Mouse (Mus musculus): Measurements from ENCODE around the gene Sirpb1c. TPM values are rescaled to one million over a fixed set of nuclear protein-coding genes. Genes with fewer than 3 reads are reported as not detected.
"Not testable (repeated sequence)": the region's sequence is repeated elsewhere in the genome, so short reads cannot be mapped to it uniquely, and the experiment has no call there.

Gene Sirpb1c
- polyA plus RNA-seq (2012; fragmentation: generic; extraction: Trizol): not detected

GRCm38 (mm10) chr3:15848280-15848679, at the start of gene Sirpb1c:
Sirpb1c (minus strand) TSS chr3:15848528.
- not testable (repeated sequence) for H3K4me3 ChIP-seq; H3K79me2 ChIP-seq (ENCODE audit: control insufficient read depth, insufficient read depth); H3K27me3 ChIP-seq (ENCODE audit: control insufficient read depth, insufficient read depth, insufficient read length); H3ac ChIP-seq (ENCODE audit: control insufficient read depth, insufficient read length); H3K36me3 ChIP-seq (ENCODE audit: control insufficient read depth, insufficient read depth); H3K4me2 ChIP-seq (ENCODE audit: low read depth)

GRCm38 (mm10) chr3:15886380-15886779, 38.1 kb upstream of the Sirpb1c start:
- no peaks in the 10 kb centered on the region for H3K27me3 ChIP-seq (ENCODE audit: control insufficient read depth, insufficient read depth, insufficient read length)
- no peak overlapping the region for H3ac ChIP-seq (ENCODE audit: control insufficient read depth, insufficient read length)
- no peak for TF ChIP-seq MAX (IDR thresholded peaks at IDR 0.05; ENCODE audit: low read depth)
- no peak for TF ChIP-seq POLR2A (IDR thresholded peaks at IDR 0.05; ENCODE audit: insufficient read length, low read depth)
- TF ChIP-seq E2F4 (IDR thresholded peaks at IDR 0.05; ENCODE audit: insufficient read depth): no peak
- TF ChIP-seq REST (IDR thresholded peaks at IDR 0.05; ENCODE audit: insufficient read depth, insufficient read length): no peak
- no peak for TF ChIP-seq TCF12 (IDR thresholded peaks at IDR 0.05; ENCODE audit: insufficient read depth, poor library complexity, severe bottlenecking)
- TF ChIP-seq POLR2AphosphoS2 (IDR thresholded peaks at IDR 0.05; ENCODE audit: insufficient read length, low read depth): no peak
- no peak for TF ChIP-seq MYOG (IDR thresholded peaks at IDR 0.05; ENCODE audit: control insufficient read depth in 1 of 3, insufficient read depth in 1 of 3, insufficient read length in 2 of 3, low read depth in 2 of 3)
- TF ChIP-seq USF1 (IDR thresholded peaks at IDR 0.05; ENCODE audit: low read depth): no peak
- no peak for TF ChIP-seq MYOD1 (IDR thresholded peaks at IDR 0.05; ENCODE audit: control insufficient read depth in 1 of 3, insufficient read length in 2 of 3, low read depth in 2 of 3)
- TF ChIP-seq CEBPB (IDR thresholded peaks at IDR 0.05; ENCODE audit: insufficient read depth, poor library complexity, severe bottlenecking): no peak
- TF ChIP-seq SRF (IDR thresholded peaks at IDR 0.05; ENCODE audit: control insufficient read depth, insufficient read length, low read depth): no peak
- TF ChIP-seq TCF3 (IDR thresholded peaks at IDR 0.05; ENCODE audit: insufficient read length, low read depth): no peak
- no peak overlapping the region for H3K4me3 ChIP-seq
- H3K79me2 ChIP-seq (ENCODE audit: control insufficient read depth, insufficient read depth): no peaks in the 10 kb centered on the region
- H3K36me3 ChIP-seq (ENCODE audit: control insufficient read depth, insufficient read depth): no peaks in the 10 kb centered on the region
- H3K4me2 ChIP-seq (ENCODE audit: low read depth): no peak overlapping the region

DNA sequence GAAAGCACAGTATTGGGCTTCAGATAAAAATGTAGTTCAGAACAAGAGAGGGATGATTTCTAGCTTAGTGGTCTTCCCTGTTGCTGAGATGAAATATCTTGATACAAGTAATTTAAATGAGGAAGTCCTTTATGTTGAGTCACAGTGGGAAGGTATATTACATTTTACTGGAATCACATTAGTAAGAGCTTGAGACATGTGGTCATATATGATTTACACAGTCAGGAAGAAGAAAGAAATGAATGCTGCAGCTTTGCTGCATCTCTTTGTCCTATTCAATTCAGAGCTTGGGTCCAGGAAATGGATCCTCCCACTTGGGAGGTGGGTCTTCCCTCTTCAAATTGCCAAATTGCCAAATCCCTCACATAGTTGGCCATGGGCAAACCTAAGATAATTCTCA, 7.4 kb upstream of the Sirpb1c start:
- H3K4me2 ChIP-seq (ENCODE audit: low read depth); H3ac ChIP-seq (ENCODE audit: control insufficient read depth, insufficient read length); H3K79me2 ChIP-seq (ENCODE audit: control insufficient read depth, insufficient read depth); H3K27me3 ChIP-seq (ENCODE audit: control insufficient read depth, insufficient read depth, insufficient read length); H3K36me3 ChIP-seq (ENCODE audit: control insufficient read depth, insufficient read depth); H3K4me3 ChIP-seq: not testable (repeated sequence)

GRCm38 (mm10) chr3:15849922-15850321, 1.6 kb upstream of the Sirpb1c start:
- no peak for TF ChIP-seq TCF12 (IDR thresholded peaks at IDR 0.05; ENCODE audit: insufficient read depth, poor library complexity, severe bottlenecking)
- TF ChIP-seq USF1 (IDR thresholded peaks at IDR 0.05; ENCODE audit: low read depth): no peak
- no peak for TF ChIP-seq CEBPB (IDR thresholded peaks at IDR 0.05; ENCODE audit: insufficient read depth, poor library complexity, severe bottlenecking)
- TF ChIP-seq MAX (IDR thresholded peaks at IDR 0.05; ENCODE audit: low read depth): no peak
- TF ChIP-seq POLR2AphosphoS2 (IDR thresholded peaks at IDR 0.05; ENCODE audit: insufficient read length, low read depth): no peak
- no peak for TF ChIP-seq MYOG (IDR thresholded peaks at IDR 0.05; ENCODE audit: control insufficient read depth in 1 of 3, insufficient read depth in 1 of 3, insufficient read length in 2 of 3, low read depth in 2 of 3)
- no peak for TF ChIP-seq REST (IDR thresholded peaks at IDR 0.05; ENCODE audit: insufficient read depth, insufficient read length)
- no peak for TF ChIP-seq SRF (IDR thresholded peaks at IDR 0.05; ENCODE audit: control insufficient read depth, insufficient read length, low read depth)
- no peak for TF ChIP-seq TCF3 (IDR thresholded peaks at IDR 0.05; ENCODE audit: insufficient read length, low read depth)
- Histone ChIP-seq H3K4me3 (no peak overlapping the region), H3ac (ENCODE audit: control insufficient read depth, insufficient read length) (no peak overlapping the region), H3K27me3 (ENCODE audit: control insufficient read depth, insufficient read depth, insufficient read length) (no peaks in the 10 kb centered on the region), H3K79me2 (ENCODE audit: control insufficient read depth, insufficient read depth) (no peaks in the 10 kb centered on the region), H3K4me2 (ENCODE audit: low read depth) (no peak overlapping the region), H3K36me3 (ENCODE audit: control insufficient read depth, insufficient read depth) (no peaks in the 10 kb centered on the region)

GRCm38 (mm10) chr3:15847332-15848047, 838 bp downstream of the Sirpb1c start:
- Histone ChIP-seq H3K79me2 (ENCODE audit: control insufficient read depth, insufficient read depth) (no peaks in the 10 kb centered on the region), H3ac (ENCODE audit: control insufficient read depth, insufficient read length) (no peak overlapping the region), H3K4me2 (ENCODE audit: low read depth) (no peak overlapping the region), H3K36me3 (ENCODE audit: control insufficient read depth, insufficient read depth) (no peaks in the 10 kb centered on the region), H3K27me3 (ENCODE audit: control insufficient read depth, insufficient read depth, insufficient read length) (no peaks in the 10 kb centered on the region), H3K4me3 (no peak overlapping the region)
- TF ChIP-seq MAX (IDR thresholded peaks at IDR 0.05; ENCODE audit: low read depth) (no peak), POLR2A (IDR thresholded peaks at IDR 0.05; ENCODE audit: insufficient read length, low read depth) (no peak), CEBPB (IDR thresholded peaks at IDR 0.05; ENCODE audit: insufficient read depth, poor library complexity, severe bottlenecking) (no peak), MYOD1 (IDR thresholded peaks at IDR 0.05; ENCODE audit: control insufficient read depth in 1 of 3, insufficient read length in 2 of 3, low read depth in 2 of 3) (no peak), SRF (IDR thresholded peaks at IDR 0.05; ENCODE audit: control insufficient read depth, insufficient read length, low read depth) (no peak), MYOG (IDR thresholded peaks at IDR 0.05; ENCODE audit: control insufficient read depth in 1 of 3, insufficient read depth in 1 of 3, insufficient read length in 2 of 3, low read depth in 2 of 3) (no peak), POLR2AphosphoS2 (IDR thresholded peaks at IDR 0.05; ENCODE audit: insufficient read length, low read depth) (no peak), E2F4 (IDR thresholded peaks at IDR 0.05; ENCODE audit: insufficient read depth) (no peak), USF1 (IDR thresholded peaks at IDR 0.05; ENCODE audit: low read depth) (no peak), REST (IDR thresholded peaks at IDR 0.05; ENCODE audit: insufficient read depth, insufficient read length) (no peak), TCF12 (IDR thresholded peaks at IDR 0.05; ENCODE audit: insufficient read depth, poor library complexity, severe bottlenecking) (no peak), TCF3 (IDR thresholded peaks at IDR 0.05; ENCODE audit: insufficient read length, low read depth) (no peak)

DNA sequence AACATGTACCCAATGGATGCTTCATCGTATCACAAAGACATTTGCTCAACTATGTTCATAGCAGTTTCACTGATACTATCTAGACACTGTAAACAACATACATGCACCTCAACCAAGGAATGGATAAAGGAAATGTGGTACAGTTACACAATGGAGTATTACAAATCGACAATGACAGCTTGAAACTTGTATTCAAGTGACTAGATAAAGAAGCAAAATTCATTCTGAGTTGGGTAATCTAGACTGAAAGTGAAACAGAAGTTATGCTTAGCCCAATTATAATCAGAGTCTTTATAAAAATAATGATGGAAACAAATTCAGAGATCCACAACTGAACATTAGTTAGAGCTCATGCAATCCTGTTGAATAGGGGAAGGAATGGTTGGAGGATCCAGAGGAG, 74.7 kb downstream of the Sirpb1c start:
- not testable (repeated sequence) for H3K79me2 ChIP-seq (ENCODE audit: control insufficient read depth, insufficient read depth)

More for the DNA sequence above, 74.7 kb downstream of the Sirpb1c start:
- not testable (repeated sequence) for H3K4me3 ChIP-seq; H3ac ChIP-seq (ENCODE audit: control insufficient read depth, insufficient read length); H3K27me3 ChIP-seq (ENCODE audit: control insufficient read depth, insufficient read depth, insufficient read length); H3K4me2 ChIP-seq (ENCODE audit: low read depth); H3K36me3 ChIP-seq (ENCODE audit: control insufficient read depth, insufficient read depth)
